Mouse (Mus musculus) forelimb bud, embryonic 11.5 days (tissue): Measurements from ENCODE around the gene Psmc1.

Source experiments
- DNase-seq: peaks from one replicate; pipeline ENCODE4 v3.0.0-alpha.2; 2012; ENCODE audit warnings: low read depth, low spot score

The Psmc1 gene

GRCm38 (mm10) chr12:100124913-100125798 lies 15.2 kb downstream of the Psmc1 start:
- no peak for DNase-seq

- DNase-seq, result no peak
Measured at GRCm38 (mm10) chr12:100126968-100127865, 17.3 kb downstream of the Psmc1 start.

GRCm38 (mm10) chr12:100127866-100128480 lies 18.0 kb downstream of the Psmc1 start:
- DNase-seq, result peak; percentile 46

GRCm38 (mm10) chr12:100128522-100128921 lies 18.6 kb downstream of the Psmc1 start:
- no peak for DNase-seq

- DNase-seq, result no peak
Measured at GRCm38 (mm10) chr12:100128961-100129360, 19.0 kb downstream of the Psmc1 start.

GRCm38 (mm10) chr12:100131167-100131566 lies 21.2 kb downstream of the Psmc1 start:
- no peak for DNase-seq

GRCm38 (mm10) chr12:100131655-100132054 lies 21.7 kb downstream of the Psmc1 start:
- peak; percentile 67 for DNase-seq

- no peak for DNase-seq
Measured at GRCm38 (mm10) chr12:100134395-100134936, 24.5 kb downstream of the Psmc1 start.

GRCm38 (mm10) chr12:100135117-100135516 lies 25.2 kb downstream of the Psmc1 start:
- no peak for DNase-seq

GRCm38 (mm10) chr12:100142848-100143523 lies 33.0 kb downstream of the Psmc1 start:
- no peak for DNase-seq

GRCm38 (mm10) chr12:100143737-100144136 lies 33.8 kb downstream of the Psmc1 start:
- DNase-seq, result no peak

- no peak for DNase-seq
Measured at GRCm38 (mm10) chr12:100144269-100144668, 34.3 kb downstream of the Psmc1 start.

- DNase-seq, result no peak
Measured at GRCm38 (mm10) chr12:100152466-100152865, 42.5 kb downstream of the Psmc1 start.

- peak; percentile 94 for DNase-seq
Measured at GRCm38 (mm10) chr12:100159261-100159975, 49.5 kb downstream of the Psmc1 start, which contains the start of gene Nrde2. Gene Nrde2 (minus strand): TSS chr12:100159653.

GRCm38 (mm10) chr12:100164991-100165500 lies 55.1 kb downstream of the Psmc1 start:
- no peak for DNase-seq

- DNase-seq, result peak; percentile 53
Measured at GRCm38 (mm10) chr12:100166177-100166576, 56.2 kb downstream of the Psmc1 start.

- DNase-seq, result no peak
Measured at GRCm38 (mm10) chr12:100166939-100167338, 57.0 kb downstream of the Psmc1 start.

- DNase-seq, result no peak
Measured at GRCm38 (mm10) chr12:100167502-100167901, 57.5 kb downstream of the Psmc1 start.

- DNase-seq, result peak; percentile 67
Measured at GRCm38 (mm10) chr12:100167931-100168871, 58.2 kb downstream of the Psmc1 start.
